Mouse (Mus musculus) bone marrow macrophage, adult 2 months (primary cell): ENCODE results near the gene Kmt2e.

ENCODE experiments used
- CTCF ChIP-seq: IDR thresholded peaks from 2 replicates; pipeline ENCODE4 v1.5.1; 2012; ENCODE audit warnings: low read depth, mild to moderate bottlenecking, low read length, moderate library complexity
- POLR2A ChIP-seq: IDR thresholded peaks from 2 replicates; pipeline ENCODE4 v1.6.1; 2012; ENCODE audit warnings: mild to moderate bottlenecking, low read depth, low read length, borderline replicate concordance

- TF ChIP-seq CTCF (no peak), POLR2A (no peak)
These were observed 1.4 kb downstream of the Kmt2e start for GRCm38 (mm10) chr5:23435482-23436125.
